Mouse (Mus musculus): ENCODE measurements around the gene Gstm3. TPM values are rescaled to one million over a fixed set of nuclear protein-coding genes. Genes with fewer than 3 reads are reported as not detected.
"Not testable (repeated sequence)": the region's sequence is repeated elsewhere in the genome, so short reads cannot be mapped to it uniquely, and the experiment has no call there.

Gstm3 gene
- not detected for total RNA-seq (2021)
- long read RNA-seq, experiment 1 = 0 reads
- long read RNA-seq, experiment 2 = 0 reads

- no peak for DNase-seq
These were observed at the start of gene Gstm3 for GRCm38 (mm10) chr3:107968724-107969395. TSS of gene Gstm3 (minus strand) at chr3:107969283.

- DNase-seq = no peak
These were observed 49.2 kb upstream of the Gstm3 start for GRCm38 (mm10) chr3:108018190-108018820.

GRCm38 (mm10) chr3:108017473-108018189 lies 48.5 kb upstream of the Gstm3 start, which contains the start of gene Gstm1:
TSS of gene Gstm1 (minus strand) at chr3:108017973.
- DNase-seq = peak; percentile 98

- not testable (repeated sequence) for DNase-seq
These were observed 47.4 kb upstream of the Gstm3 start for GRCm38 (mm10) chr3:108016468-108016867.

- DNase-seq = no peak
These were observed 45.9 kb upstream of the Gstm3 start for GRCm38 (mm10) chr3:108014974-108015346.

- no peak for DNase-seq
These were observed 45.3 kb upstream of the Gstm3 start for GRCm38 (mm10) chr3:108014098-108014973.

- DNase-seq = peak; percentile 60
These were observed 44.3 kb upstream of the Gstm3 start for GRCm38 (mm10) chr3:108013331-108013871.

GRCm38 (mm10) chr3:108011558-108011957 lies 42.5 kb upstream of the Gstm3 start:
- DNase-seq = no peak

- DNase-seq = no peak
These were observed 41.2 kb upstream of the Gstm3 start for GRCm38 (mm10) chr3:108010286-108010685.

GRCm38 (mm10) chr3:108002021-108002420 lies 32.9 kb upstream of the Gstm3 start:
- no peak for DNase-seq

GRCm38 (mm10) chr3:107999491-107999890 lies 30.4 kb upstream of the Gstm3 start:
- no peak for DNase-seq

- DNase-seq = no peak
These were observed 29.5 kb upstream of the Gstm3 start for GRCm38 (mm10) chr3:107998591-107998990.

GRCm38 (mm10) chr3:107996576-107996975 lies 27.5 kb upstream of the Gstm3 start:
- DNase-seq = no peak

- DNase-seq = not testable (repeated sequence)
These were observed 26.9 kb upstream of the Gstm3 start for GRCm38 (mm10) chr3:107995974-107996373.

- DNase-seq = peak; percentile 57
These were observed 17.0 kb upstream of the Gstm3 start, which contains the start of gene Gstm2 for GRCm38 (mm10) chr3:107986041-107986562. TSS of gene Gstm2 (minus strand) at chr3:107986453.

GRCm38 (mm10) chr3:107985141-107985540 lies 16.1 kb upstream of the Gstm3 start:
- not testable (repeated sequence) for DNase-seq

GRCm38 (mm10) chr3:107984471-107984870 lies 15.4 kb upstream of the Gstm3 start:
- no peak for DNase-seq

GRCm38 (mm10) chr3:107983771-107984170 lies 14.7 kb upstream of the Gstm3 start:
- no peak for DNase-seq

- DNase-seq = no peak
These were observed 13.6 kb upstream of the Gstm3 start for GRCm38 (mm10) chr3:107982726-107983125.

GRCm38 (mm10) chr3:107981261-107981660 lies 12.2 kb upstream of the Gstm3 start:
- DNase-seq = no peak

GRCm38 (mm10) chr3:107977691-107978090 lies 8.6 kb upstream of the Gstm3 start:
- DNase-seq = no peak

All from gastrocnemius, postnatal 25 days (tissue).